In the genomic region with DNA sequence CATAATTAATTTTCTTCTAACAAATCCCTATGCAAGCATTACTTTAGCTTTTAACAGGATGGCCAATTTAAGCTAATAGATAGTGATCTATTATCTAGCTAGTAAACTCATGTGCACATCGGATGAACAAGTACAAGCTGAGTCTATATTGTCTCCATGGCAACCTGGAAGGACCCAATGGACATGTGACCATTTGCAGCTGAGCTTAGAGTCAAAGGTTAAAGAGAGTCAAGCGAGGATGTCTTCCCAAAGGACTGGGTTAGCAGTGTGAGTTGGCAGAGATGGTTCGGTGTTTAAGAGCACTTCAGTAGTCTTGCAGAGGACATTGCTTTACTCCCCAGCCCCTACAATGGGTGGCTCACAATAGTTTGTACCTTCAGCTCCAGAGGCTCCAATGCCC, we compare ENCODE assay signal across 27 mouse cellular contexts. TPM values are rescaled to one million over a fixed set of nuclear protein-coding genes. Genes with fewer than 3 reads are reported as not detected.
DNase-seq lines count a peak whose midpoint lies in the region; ATAC-seq and TF ChIP-seq lines count a peak whose summit lies in the region.
"Had no signal": no experiment of that assay in that cellular context is flagged by ENCODE, and none has a peak within 500 bp of the region (broad histone marks: within the 10 kb centered on the region; RNA-seq: fewer than 3 reads in every experiment).

No protein-coding gene starts in this region.

- no peaks in the 10 kb centered on the region for H3K79me2 ChIP-seq in liver, adult 2 months (ENCODE audit: control insufficient read depth, insufficient read depth, low read length)

- DNase-seq in hindbrain, embryonic 11.5 days (ENCODE audit: low spot score), result peak; percentile 35
- peak; percentile 76 for DNase-seq in liver, adult 2 months (ENCODE audit: extremely low read depth, low read depth, low spot score)
- DNase-seq in liver, postnatal 0 days, result no peak
- peak; percentile 35 for DNase-seq in midbrain, embryonic 14.5 days
- peak; percentile 47 for DNase-seq in yolk sac, embryonic 10.5 days (ENCODE audit: low spot score)
- DNase-seq in retina, embryonic 14.5 days (ENCODE audit: low spot score), result no peak
- DNase-seq: adrenal gland, adult 2 months; adrenal gland, postnatal 14 days; cerebellum, adult 11-12 months; cerebellum, adult 8-10 months; cerebellum, postnatal 10 days; cerebellum, postnatal 36 days; gastrocnemius, postnatal 10 days; gastrocnemius, postnatal 36 days; heart, adult 2 months; heart, postnatal 14 days; heart, postnatal 4 days had no signal

- H3K36me3 ChIP-seq in hindbrain, embryonic 11.5 days (ENCODE audit: control insufficient read depth, insufficient read depth, low read length), result no peaks in the 10 kb centered on the region
- no peaks in the 10 kb centered on the region for H3K36me3 ChIP-seq in hindbrain, embryonic 12.5 days
- H3K36me3 ChIP-seq in liver, adult 2 months (ENCODE audit: control insufficient read depth, insufficient read depth, low read length), result no peaks in the 10 kb centered on the region
- H3K36me3 ChIP-seq in liver, postnatal 0 days (replicated peaks; ENCODE audit: insufficient read depth, low read length), result no peaks in the 10 kb centered on the region
- H3K36me3 ChIP-seq in midbrain, embryonic 14.5 days (ENCODE audit: control insufficient read depth, insufficient read depth, low read length), result no peaks in the 10 kb centered on the region
- H3K36me3 ChIP-seq in midbrain, embryonic 13.5 days, result no peaks in the 10 kb centered on the region
- H3K36me3 ChIP-seq: forebrain, embryonic 10.5 days; heart, embryonic 10.5 days; heart, embryonic 13.5 days; hindbrain, embryonic 13.5 days had no signal

- no peak for TF ChIP-seq POLR2A in liver, adult 2 months (IDR thresholded peaks at IDR 0.05; ENCODE audit: extremely low read depth, insufficient read depth, low read length)

- peaks cover 2% of the 10 kb centered on the region; the same call in 1 of the 2 replicates for H3K4me1 ChIP-seq in hindbrain, embryonic 11.5 days (replicated peaks; ENCODE audit: control insufficient read depth, insufficient read depth, low read length)
- peaks cover 13% of the 10 kb centered on the region for H3K4me1 ChIP-seq in hindbrain, embryonic 12.5 days
- H3K4me1 ChIP-seq in liver, adult 2 months (ENCODE audit: control insufficient read depth, insufficient read depth, low read length), result peaks cover 2% of the 10 kb centered on the region; the same call in 1 of the 2 replicates
- no peaks in the 10 kb centered on the region for H3K4me1 ChIP-seq in liver, postnatal 0 days (ENCODE audit: insufficient read depth)
- no peaks in the 10 kb centered on the region; the same call in 1 of the 2 replicates for H3K4me1 ChIP-seq in midbrain, embryonic 14.5 days (ENCODE audit: control insufficient read depth, insufficient read depth, low read length)
- H3K4me1 ChIP-seq in midbrain, embryonic 13.5 days (replicated peaks), result peaks cover 16% of the 10 kb centered on the region; the same call in 1 of the 2 replicates

- H3K9ac ChIP-seq in hindbrain, embryonic 11.5 days (ENCODE audit: low read depth, low read length), result no peak overlapping the region
- no peak overlapping the region for H3K9ac ChIP-seq in hindbrain, embryonic 12.5 days
- no peak overlapping the region for H3K9ac ChIP-seq in liver, adult 2 months (ENCODE audit: low read depth, low read length)
- no peak overlapping the region for H3K9ac ChIP-seq in liver, postnatal 0 days (replicated peaks)
- no peak overlapping the region for H3K9ac ChIP-seq in midbrain, embryonic 14.5 days (replicated peaks; ENCODE audit: low read length)
- H3K9ac ChIP-seq in midbrain, embryonic 13.5 days (replicated peaks), result no peak overlapping the region
- H3K9ac ChIP-seq: forebrain, embryonic 13.5 days; heart, embryonic 13.5 days; hindbrain, embryonic 13.5 days had no signal

- WGBS in hindbrain, embryonic 11.5 days, result 37% methylated on average over 3 of the region's 3 CpGs
- 47% methylated on average over 3 of the region's 3 CpGs for WGBS in hindbrain, embryonic 12.5 days
- 24% methylated on average over 3 of the region's 3 CpGs for WGBS in liver, adult 2 months
- WGBS in liver, postnatal 0 days (ENCODE audit: insufficient replicate concordance), result 80% methylated on average over 3 of the region's 3 CpGs
- WGBS in midbrain, embryonic 14.5 days, result 47% methylated on average over 3 of the region's 3 CpGs
- 47% methylated on average over 3 of the region's 3 CpGs for WGBS in midbrain, embryonic 13.5 days

- no peak for TF ChIP-seq EP300 in liver, postnatal 0 days (IDR thresholded peaks at IDR 0.05; ENCODE audit: low read depth)

- H3K27ac ChIP-seq in hindbrain, embryonic 11.5 days (ENCODE audit: low read depth, low read length), result no peak overlapping the region
- H3K27ac ChIP-seq in hindbrain, embryonic 12.5 days, result no peak overlapping the region
- no peak overlapping the region for H3K27ac ChIP-seq in liver, adult 2 months (replicated peaks; ENCODE audit: insufficient read depth, low read depth, low read length)
- H3K27ac ChIP-seq in liver, postnatal 0 days (ENCODE audit: low read depth), result no peak overlapping the region
- no peak overlapping the region for H3K27ac ChIP-seq in midbrain, embryonic 14.5 days (replicated peaks; ENCODE audit: low read depth, low read length)
- no peak overlapping the region for H3K27ac ChIP-seq in midbrain, embryonic 13.5 days
- H3K27ac ChIP-seq: forebrain, embryonic 10.5 days; forebrain, embryonic 13.5 days; heart, adult 2 months; heart, embryonic 10.5 days; heart, embryonic 13.5 days; hindbrain, embryonic 13.5 days had no signal

- no peak for TF ChIP-seq CTCF in liver, adult 2 months (IDR thresholded peaks at IDR 0.05; ENCODE audit: low read depth, low read length)
- no peak for TF ChIP-seq CTCF in liver, postnatal 0 days (IDR thresholded peaks at IDR 0.05; ENCODE audit: low read depth)

- H3K27me3 ChIP-seq in hindbrain, embryonic 11.5 days (ENCODE audit: control insufficient read depth, insufficient read depth, low read length), result no peaks in the 10 kb centered on the region
- H3K27me3 ChIP-seq in hindbrain, embryonic 12.5 days, result peaks cover 7% of the 10 kb centered on the region
- H3K27me3 ChIP-seq in liver, adult 2 months (ENCODE audit: control insufficient read depth, insufficient read depth, low read length), result no peaks in the 10 kb centered on the region
- H3K27me3 ChIP-seq in liver, postnatal 0 days (ENCODE audit: insufficient read depth, low read length), result no peaks in the 10 kb centered on the region
- H3K27me3 ChIP-seq in midbrain, embryonic 14.5 days (ENCODE audit: control insufficient read depth, insufficient read depth, low read length), result no peaks in the 10 kb centered on the region
- H3K27me3 ChIP-seq in midbrain, embryonic 13.5 days, result peaks cover 9% of the 10 kb centered on the region; the same call in 1 of the 2 replicates

- H3K9me3 ChIP-seq in hindbrain, embryonic 11.5 days (ENCODE audit: control insufficient read depth, low read length), result no peaks in the 10 kb centered on the region
- H3K9me3 ChIP-seq in hindbrain, embryonic 12.5 days (replicated peaks), result no peaks in the 10 kb centered on the region
- H3K9me3 ChIP-seq in liver, postnatal 0 days (ENCODE audit: low read length), result peaks cover 5% of the 10 kb centered on the region
- no peaks in the 10 kb centered on the region for H3K9me3 ChIP-seq in midbrain, embryonic 14.5 days (ENCODE audit: control insufficient read depth, low read length)
- H3K9me3 ChIP-seq in midbrain, embryonic 13.5 days, result no peaks in the 10 kb centered on the region
- H3K9me3 ChIP-seq: forebrain, embryonic 10.5 days; forebrain, embryonic 13.5 days; heart, embryonic 10.5 days; heart, embryonic 13.5 days; hindbrain, embryonic 13.5 days had no signal

- no peak overlapping the region for H3K4me3 ChIP-seq in hindbrain, embryonic 11.5 days (ENCODE audit: low read depth, low read length)
- no peak overlapping the region for H3K4me3 ChIP-seq in hindbrain, embryonic 12.5 days
- no peak overlapping the region for H3K4me3 ChIP-seq in liver, adult 2 months (ENCODE audit: insufficient read depth, low read depth, low read length)
- no peak overlapping the region for H3K4me3 ChIP-seq in liver, postnatal 0 days (ENCODE audit: low read depth, low read length)
- H3K4me3 ChIP-seq in midbrain, embryonic 14.5 days (replicated peaks; ENCODE audit: low read depth, low read length), result no peak overlapping the region
- H3K4me3 ChIP-seq in midbrain, embryonic 13.5 days (replicated peaks), result no peak overlapping the region
- H3K4me3 ChIP-seq: forebrain, embryonic 10.5 days; forebrain, embryonic 13.5 days; heart, adult 2 months; heart, embryonic 10.5 days; heart, embryonic 13.5 days; hindbrain, embryonic 13.5 days had no signal

- no peak overlapping the region for H3K4me2 ChIP-seq in hindbrain, embryonic 11.5 days (replicated peaks; ENCODE audit: low read depth, low read length)
- no peak overlapping the region for H3K4me2 ChIP-seq in hindbrain, embryonic 12.5 days (replicated peaks)
- no peak overlapping the region for H3K4me2 ChIP-seq in liver, postnatal 0 days (ENCODE audit: low read depth, low read length)
- no peak overlapping the region for H3K4me2 ChIP-seq in midbrain, embryonic 14.5 days (ENCODE audit: low read length)
- H3K4me2 ChIP-seq in midbrain, embryonic 13.5 days (replicated peaks), result no peak overlapping the region
- H3K4me2 ChIP-seq: forebrain, embryonic 13.5 days; heart, embryonic 13.5 days; hindbrain, embryonic 13.5 days had no signal

- ATAC-seq in hindbrain, embryonic 11.5 days (ENCODE audit: low FRiP score), result peak; percentile 26; the same call in 1 of the 2 replicates
- ATAC-seq in hindbrain, embryonic 12.5 days (ENCODE audit: low FRiP score), result no peak
- no peak for ATAC-seq in liver, postnatal 0 days
- ATAC-seq in midbrain, embryonic 14.5 days (ENCODE audit: low FRiP score, low TSS enrichment), result no peak
- no peak for ATAC-seq in midbrain, embryonic 13.5 days
- ATAC-seq: CD4-positive, CD25-positive, alpha-beta regulatory T cell, adult 4 months; forebrain, embryonic 13.5 days; forebrain, embryonic 16.5 days; hindbrain, embryonic 16.5 days had no signal

RNA-seq across cellular contexts. Expression of gene Map2k6, which starts 6.2 kb away (rescaled TPM):
- 34.7 and 37.6 TPM in 2 replicates for polyA plus RNA-seq in hindbrain, embryonic 11.5 days (2014; fragmentation: Nextera tagmentation; extraction: Ambion mirVana)
- polyA plus RNA-seq in hindbrain, embryonic 12.5 days (2016; fragmentation: Nextera tagmentation; extraction: Ambion mirVana), result 27.8 and 34.4 TPM in 2 replicates
- total RNA-seq in liver, adult 2 months (2014; rRNA removed), result 13.0 and 22.5 TPM in 2 replicates
- polyA plus RNA-seq in liver, adult 2 months (2012; rRNA removed), result 2.0 and 2.8 TPM in 2 replicates
- polyA plus RNA-seq in liver, postnatal 0 days (2015; fragmentation: Nextera tagmentation; extraction: Ambion mirVana), result 3.7 and 4.2 TPM in 2 replicates
- polyA plus RNA-seq in midbrain, embryonic 14.5 days (2014; fragmentation: Nextera tagmentation; extraction: Ambion mirVana), result 19.3 and 26.2 TPM in 2 replicates
- 22.9 and 24.9 TPM in 2 replicates for polyA plus RNA-seq in midbrain, embryonic 13.5 days (2015; fragmentation: Nextera tagmentation; extraction: Ambion mirVana)

RNA-seq across cellular contexts. Expression of gene Abca5, which starts 55.2 kb away (rescaled TPM):
- polyA plus RNA-seq in hindbrain, embryonic 11.5 days (2014; fragmentation: Nextera tagmentation; extraction: Ambion mirVana), result 4.3 and 6.5 TPM in 2 replicates
- 5.9 and 8.9 TPM in 2 replicates for polyA plus RNA-seq in hindbrain, embryonic 12.5 days (2016; fragmentation: Nextera tagmentation; extraction: Ambion mirVana)
- 3.6 and 4.0 TPM in 2 replicates for total RNA-seq in liver, adult 2 months (2014; rRNA removed)
- polyA plus RNA-seq in liver, adult 2 months (2012; rRNA removed), result 0.49 and 0.58 TPM in 2 replicates
- polyA plus RNA-seq in liver, postnatal 0 days (2015; fragmentation: Nextera tagmentation; extraction: Ambion mirVana), result 1.0 and 2.3 TPM in 2 replicates
- 14.5 and 21.4 TPM in 2 replicates for polyA plus RNA-seq in midbrain, embryonic 14.5 days (2014; fragmentation: Nextera tagmentation; extraction: Ambion mirVana)
- polyA plus RNA-seq in midbrain, embryonic 13.5 days (2015; fragmentation: Nextera tagmentation; extraction: Ambion mirVana), result 5.5 and 5.6 TPM in 2 replicates

Comparison
In these comparisons a context has a peak if more than half of its experiments do, and no peak if none do; other contexts are left out.
1. DNase-seq: peak in hindbrain, embryonic 11.5 days (single experiment), liver, adult 2 months (single experiment), midbrain, embryonic 14.5 days (single experiment) and yolk sac, embryonic 10.5 days (single experiment); none in liver, postnatal 0 days (single experiment) and retina, embryonic 14.5 days (single experiment).